Mouse (Mus musculus) megakaryocyte, embryonic 14.5 days (primary cell): ENCODE data around the gene Dyrk3.

Source experiments
- FLI1 ChIP-seq: IDR thresholded peaks from 2 replicates; pipeline ENCODE4 v1.6.1; 2012; ENCODE audit warnings: low read length, inconsistent platforms, mixed read lengths
- GATA1 ChIP-seq: IDR thresholded peaks from 3 replicates; pipeline ENCODE4 v1.6.1; 2012; ENCODE audit warnings: mixed read lengths, low read length, inconsistent platforms, borderline replicate concordance

DNA sequence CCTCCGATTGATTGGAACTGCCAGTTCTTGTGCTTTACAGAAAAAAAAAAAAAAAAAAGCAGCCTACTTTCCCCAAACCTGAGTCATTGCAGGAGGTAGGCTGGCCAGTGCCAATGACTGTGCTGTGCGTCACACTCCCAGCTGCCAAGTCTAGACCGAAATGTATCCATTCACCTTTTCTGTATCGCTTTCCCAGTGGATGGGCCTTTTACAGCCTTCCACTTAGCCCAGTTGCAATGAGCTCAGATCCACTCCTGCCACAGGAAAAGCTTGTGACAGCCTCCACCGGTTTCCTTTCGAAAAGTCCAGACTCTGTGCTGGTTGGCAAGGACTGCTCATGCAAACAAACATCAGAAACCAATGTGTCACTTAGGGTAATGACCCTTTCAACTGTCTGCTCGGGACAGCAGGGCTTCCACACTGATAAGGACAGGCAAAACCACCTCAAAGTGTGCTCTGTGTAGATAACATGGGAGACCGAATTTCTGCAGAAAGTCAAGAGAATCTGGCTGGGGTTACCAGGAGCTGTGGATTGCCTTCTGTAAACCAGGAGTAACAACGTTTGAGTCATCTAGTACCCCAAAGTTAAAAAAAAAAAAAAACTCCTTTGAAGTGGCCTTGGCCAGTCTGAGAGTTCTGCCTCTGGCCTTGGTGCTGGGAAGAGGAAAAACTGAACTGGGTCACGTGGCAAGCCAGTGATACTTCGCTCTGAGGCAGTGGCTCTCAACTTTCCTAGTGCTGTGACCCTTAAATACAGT lies 12.0 kb downstream of the Dyrk3 start:
- peak; percentile 99 for TF ChIP-seq GATA1
- no peak for TF ChIP-seq FLI1
